Mouse (Mus musculus) CD4-positive naive resting alpha-beta T cell, adult 57 days (primary cell): Measurements from ENCODE around the gene Tesk2. TPM values are rescaled to one million over a fixed set of nuclear protein-coding genes. Genes with fewer than 3 reads are reported as not detected.

Experiments
- total RNA-seq: library from RNA; stranded (reverse); gene quantifications from one replicate; pipeline ENCODE4 v1.2.4, GENCODE M21; 2023

Tesk2 gene
- 7.8 TPM for total RNA-seq

GRCm38 (mm10) chr4:116720343-116721097 is at the start of gene Tesk2:
Gene Tesk2 (plus strand): TSS chr4:116720948.

GRCm38 (mm10) chr4:116685402-116686061 is 35.2 kb upstream of the Tesk2 start, which contains the start of gene Prdx1:
Gene Prdx1 (plus strand): TSS chr4:116685544.

GRCm38 (mm10) chr4:116708201-116708764 is 12.5 kb upstream of the Tesk2 start, which contains the start of the genes Mmachc and Ccdc163:
Gene Mmachc (minus strand): TSS chr4:116708406.
Gene Ccdc163 (plus strand): TSS chr4:116708509.

GRCm38 (mm10) chr4:116807197-116808129 is 86.7 kb downstream of the Tesk2 start, which contains the start of the genes Toe1 and Mutyh:
Gene Toe1 (minus strand): TSS chr4:116807640.
Gene Mutyh (plus strand): TSS chr4:116807723.

GRCm38 (mm10) chr4:116821694-116822016 is 100.9 kb downstream of the Tesk2 start, which contains the start of gene Hpdl:
Gene Hpdl (minus strand): TSS chr4:116821707.

Other genes starting within 250 kb of the Tesk2 start
- 10.4 TPM for gene Ipp, start 213.4 kb upstream of the Tesk2 start, total RNA-seq
- 8.0 TPM for gene Tmem69, start 165.0 kb upstream of the Tesk2 start, total RNA-seq
- gene Gpbp1l1, start 163.3 kb upstream of the Tesk2 start, total RNA-seq: 128 TPM
- gene Ccdc17, start 124.3 kb upstream of the Tesk2 start, total RNA-seq: 8.2 TPM
- gene Nasp, start 93.0 kb upstream of the Tesk2 start, total RNA-seq: 103 TPM
- gene Akr1a1, start 69.3 kb upstream of the Tesk2 start, total RNA-seq: 176 TPM
- gene Prdx1, start 35.4 kb upstream of the Tesk2 start, total RNA-seq: 165 TPM
- 3.5 TPM for gene Mmachc, start 12.5 kb upstream of the Tesk2 start, total RNA-seq
- gene Ccdc163, start 12.4 kb upstream of the Tesk2 start, total RNA-seq: 18.4 TPM
- 50.5 TPM for gene Toe1, start 86.7 kb downstream of the Tesk2 start, total RNA-seq
- 11.8 TPM for gene Mutyh, start 86.8 kb downstream of the Tesk2 start, total RNA-seq
- gene Hpdl, start 100.8 kb downstream of the Tesk2 start, total RNA-seq: not detected
- 0.18 TPM for gene Zswim5, start 156.4 kb downstream of the Tesk2 start, total RNA-seq